Mouse (Mus musculus): ENCODE data around the gene Cryga. TPM values are rescaled to one million over a fixed set of nuclear protein-coding genes. Genes with fewer than 3 reads are reported as not detected.

Gene Cryga
- polyA plus RNA-seq, 1 experiment from 2014 or later = not detected

Other genes with a start within 250 kb of the Cryga start
- gene Plekhm3, start 146.5 kb downstream of the Cryga start, polyA plus RNA-seq (2015; fragmentation: Nextera tagmentation; extraction: Ambion mirVana) = 4.7 and 5.8 TPM in 2 replicates
- not detected in 2 replicates for gene Akr1cl, start 70.6 kb downstream of the Cryga start, polyA plus RNA-seq (2015; fragmentation: Nextera tagmentation; extraction: Ambion mirVana)
- gene Cryge, start 52.2 kb downstream of the Cryga start, polyA plus RNA-seq (2015; fragmentation: Nextera tagmentation; extraction: Ambion mirVana) = not detected in 2 replicates
- gene Crygd, start 39.9 kb downstream of the Cryga start, polyA plus RNA-seq (2015; fragmentation: Nextera tagmentation; extraction: Ambion mirVana) = not detected in 2 replicates
- gene Crygc, start 29.7 kb downstream of the Cryga start, polyA plus RNA-seq (2015; fragmentation: Nextera tagmentation; extraction: Ambion mirVana) = not detected in 2 replicates
- not detected in 2 replicates for gene Crygb, start 21.1 kb downstream of the Cryga start, polyA plus RNA-seq (2015; fragmentation: Nextera tagmentation; extraction: Ambion mirVana)
- not detected in 2 replicates for gene Gm28845, start 16.2 kb upstream of the Cryga start, polyA plus RNA-seq (2015; fragmentation: Nextera tagmentation; extraction: Ambion mirVana)
- 0.10 TPM in 1 of 2 replicates, not detected in the other for gene D630023F18Rik, start 19.8 kb upstream of the Cryga start, polyA plus RNA-seq (2015; fragmentation: Nextera tagmentation; extraction: Ambion mirVana)
- gene Idh1, start 83.1 kb upstream of the Cryga start, polyA plus RNA-seq (2015; fragmentation: Nextera tagmentation; extraction: Ambion mirVana) = 141 and 143 TPM in 2 replicates
- gene Pikfyve, start 83.3 kb upstream of the Cryga start, polyA plus RNA-seq (2015; fragmentation: Nextera tagmentation; extraction: Ambion mirVana) = 6.4 and 6.9 TPM in 2 replicates
- gene Pth2r, start 178.7 kb upstream of the Cryga start, polyA plus RNA-seq (2015; fragmentation: Nextera tagmentation; extraction: Ambion mirVana) = not detected in 2 replicates

Data from lung, postnatal 0 days (tissue).